Mouse (Mus musculus) heart, embryonic 10.5 days (tissue): ENCODE data around the gene B3gat1. TPM values are rescaled to one million over a fixed set of nuclear protein-coding genes. Genes with fewer than 3 reads are reported as not detected.
A peak's percentile ranks its signal among the peaks of the same experiment; 100 is the strongest.

Experiments used
- DNase-seq: peaks from one replicate; pipeline ENCODE4 v3.0.0-alpha.2; 2017; ENCODE audit warnings: low spot score
- H3K27ac ChIP-seq: fragments of 300-500 bp; sonication (generic); 2 replicates; pipeline ENCODE4 v1.5.1; 2016; ENCODE audit warnings: mild to moderate bottlenecking
- H3K27me3 ChIP-seq: fragments of 300-500 bp; sonication (generic); 2 replicates; pipeline ENCODE4 v1.6.1; 2016; ENCODE audit warnings: mild to moderate bottlenecking; ENCODE audit not compliant: poor library complexity, insufficient read depth, severe bottlenecking
- H3K36me3 ChIP-seq: fragments of 300-500 bp; sonication (generic); 2 replicates; pipeline ENCODE4 v1.6.1; 2016; ENCODE audit warnings: mild to moderate bottlenecking, moderate library complexity
- H3K4me1 ChIP-seq: fragments of 300-500 bp; sonication (generic); 2 replicates; pipeline ENCODE4 v1.6.1; 2016; ENCODE audit warnings: mild to moderate bottlenecking
- H3K4me3 ChIP-seq: fragments of 300-500 bp; sonication (generic); 2 replicates; pipeline ENCODE4 v1.5.1; 2016; ENCODE audit warnings: mild to moderate bottlenecking, moderate library complexity
- H3K9me3 ChIP-seq: fragments of 300-500 bp; sonication (generic); 2 replicates; pipeline ENCODE4 v1.6.1; 2016; ENCODE audit warnings: mild to moderate bottlenecking, moderate library complexity
- WGBS: fragments of 180-500 bp; shearing (Covaris S2); methylation state at CpG from one replicate; pipeline ENCODE4 v1.1.7; 2016; 5-methylcytosine and 5-hydroxymethylcytosine counted together
- polyA plus RNA-seq: library from polyadenylated mRNA; unstranded; fragments of >200 nt; fragmentation: Nextera tagmentation; extraction: Ambion mirVana; gene quantifications from 2 replicates; pipeline ENCODE4 v1.2.1, GENCODE M21; 2016

B3gat1 gene
- polyA plus RNA-seq, 1 experiment from 2014 or later: not detected

- Histone ChIP-seq H3K4me3 (no peak overlapping the region), H3K4me1 (no peaks in the 10 kb centered on the region), H3K27ac (no peak overlapping the region), H3K36me3 (no peaks in the 10 kb centered on the region), H3K27me3 (no peaks in the 10 kb centered on the region), H3K9me3 (no peaks in the 10 kb centered on the region)
- 85% methylated on average over 3 of the region's 3 CpGs for WGBS
- DNase-seq: no peak
These were observed 64.7 kb downstream of the B3gat1 start for GRCm38 (mm10) chr9:26798205-26798604.

DNA sequence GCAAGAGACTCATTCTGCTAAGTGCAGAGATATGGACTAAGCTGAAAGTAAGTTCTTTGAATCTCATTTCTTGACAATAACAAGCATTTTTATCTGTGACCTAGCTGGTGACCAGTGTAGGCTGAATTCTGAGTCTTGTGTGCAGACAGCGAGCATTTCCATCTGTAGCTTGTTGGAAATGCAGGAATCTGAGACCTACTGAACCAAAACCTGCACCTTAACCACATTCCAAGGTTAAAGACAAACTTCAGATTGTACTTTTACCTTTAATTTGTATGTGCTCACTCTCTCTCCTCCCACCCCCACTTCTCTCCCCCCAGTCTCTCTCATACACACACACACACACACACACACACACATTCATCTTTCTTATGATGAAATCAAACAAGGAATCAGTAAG lies 65.2 kb downstream of the B3gat1 start:
- H3K9me3 ChIP-seq: no peaks in the 10 kb centered on the region
- no peak for DNase-seq
- H3K27me3 ChIP-seq: no peaks in the 10 kb centered on the region
- no peak overlapping the region for H3K4me3 ChIP-seq
- H3K36me3 ChIP-seq: no peaks in the 10 kb centered on the region
- WGBS: 71% methylated on average over 1 of the region's 1 CpGs
- no peaks in the 10 kb centered on the region for H3K4me1 ChIP-seq
- no peak overlapping the region for H3K27ac ChIP-seq

DNA sequence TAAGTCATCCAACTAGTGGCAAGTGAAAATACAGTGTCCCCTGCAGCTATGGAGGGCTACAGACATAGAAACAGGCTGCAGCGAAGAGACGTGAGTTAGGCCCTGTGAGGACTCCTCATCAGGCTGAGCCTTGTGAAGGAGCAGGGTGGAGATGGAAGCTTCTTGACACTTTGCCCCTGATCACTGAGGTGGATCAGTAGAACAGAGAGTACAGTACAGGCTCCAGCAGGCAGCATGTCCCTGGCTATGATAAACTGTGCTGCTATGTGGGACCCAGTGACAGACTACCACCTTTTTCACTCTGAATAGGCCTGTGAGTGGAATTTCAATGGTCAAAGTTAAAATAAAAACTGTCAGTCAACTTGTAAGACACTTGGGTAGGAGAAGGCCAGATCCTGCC lies 66.8 kb downstream of the B3gat1 start:
- no peaks in the 10 kb centered on the region; the same call in 1 of the 2 replicates for H3K4me1 ChIP-seq
- H3K27me3 ChIP-seq: no peaks in the 10 kb centered on the region

GRCm38 (mm10) chr9:26804321-26804720 lies 70.8 kb downstream of the B3gat1 start:
- DNase-seq: no peak
- no peak overlapping the region for H3K27ac ChIP-seq
- no peaks in the 10 kb centered on the region for H3K9me3 ChIP-seq
- H3K4me3 ChIP-seq: no peak overlapping the region
- peaks cover 13% of the 10 kb centered on the region; the same call in 1 of the 2 replicates for H3K4me1 ChIP-seq
- no peaks in the 10 kb centered on the region for H3K27me3 ChIP-seq
- H3K36me3 ChIP-seq: no peaks in the 10 kb centered on the region

More for the DNA sequence above, 66.8 kb downstream of the B3gat1 start:
- no peaks in the 10 kb centered on the region for H3K36me3 ChIP-seq
- H3K9me3 ChIP-seq: no peaks in the 10 kb centered on the region
- 84% methylated on average over 2 of the region's 2 CpGs for WGBS
- H3K27ac ChIP-seq: no peak overlapping the region
- H3K4me3 ChIP-seq: no peak overlapping the region
- DNase-seq: no peak

DNA sequence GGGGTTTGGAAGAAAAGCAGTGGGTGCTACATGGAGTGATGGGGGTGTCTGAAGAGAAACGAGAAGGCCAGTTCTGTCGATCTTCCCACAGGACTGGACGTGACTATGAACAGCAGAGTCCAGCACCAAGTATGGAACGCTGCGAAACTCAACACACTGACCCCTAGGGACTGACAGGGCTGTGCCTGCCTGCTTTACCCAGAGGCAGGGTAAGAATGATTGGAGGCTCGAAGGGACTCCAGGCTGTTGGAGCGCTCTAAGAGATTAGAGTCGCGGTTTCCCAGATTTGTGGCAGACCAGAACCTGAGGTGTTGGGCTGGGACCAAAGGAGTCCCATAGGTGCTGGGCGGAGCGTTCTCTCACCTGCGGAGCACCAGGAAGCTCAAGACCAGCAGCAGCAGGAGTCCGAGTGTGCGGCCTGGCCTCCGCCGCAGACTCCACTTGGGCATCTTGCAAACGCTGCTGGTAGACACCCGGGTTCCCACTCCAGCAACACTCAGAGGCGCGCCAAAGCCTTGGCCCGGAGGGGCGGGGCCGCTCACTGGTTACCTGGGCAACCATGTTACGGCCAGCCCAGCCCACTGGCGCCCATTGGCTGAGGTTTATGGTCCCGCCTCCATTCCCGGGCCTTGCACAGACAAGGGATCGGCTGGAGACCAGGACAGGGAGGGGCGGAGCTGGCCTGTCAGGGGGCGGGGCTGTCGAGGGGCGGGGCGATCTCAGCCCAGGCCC lies 72.6 kb downstream of the B3gat1 start, which contains the start of gene Glb1l2:
Glb1l2 (minus strand) TSS at position 534 of the 732 bp plus-strand sequence.
- peak within 1 kb of the TSS; percentile 73 for H3K27ac ChIP-seq
- no peaks in the 10 kb centered on the region for H3K36me3 ChIP-seq
- H3K27me3 ChIP-seq: no peaks in the 10 kb centered on the region
- peak; percentile 97 for DNase-seq
- 1% methylated on average over 33 of the region's 33 CpGs for WGBS
- H3K4me3 ChIP-seq: peak within 1 kb of the TSS; percentile 65
- H3K9me3 ChIP-seq: no peaks in the 10 kb centered on the region
- H3K4me1 ChIP-seq: peaks cover 13% of the 10 kb centered on the region; the same call in 1 of the 2 replicates

DNA sequence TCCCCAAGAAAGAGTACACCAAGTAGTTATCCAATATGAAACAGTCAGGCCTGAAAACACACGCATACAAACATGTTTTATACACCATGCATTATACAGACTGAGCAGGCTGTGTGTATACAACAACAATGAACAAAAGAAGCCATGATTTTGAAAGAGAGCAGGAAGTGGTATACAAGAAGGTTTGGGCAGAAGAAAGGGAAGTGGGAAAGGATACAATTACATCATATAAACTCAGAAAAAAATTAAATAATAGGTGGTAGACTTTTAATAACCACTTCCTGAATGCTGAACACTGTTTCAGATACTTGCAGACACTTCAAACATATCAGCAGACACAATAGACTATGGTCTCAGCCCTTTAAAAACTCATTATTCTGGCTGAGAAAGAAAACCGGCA lies 75.2 kb downstream of the B3gat1 start:
- Histone ChIP-seq H3K4me1 (peaks cover 13% of the 10 kb centered on the region; the same call in 1 of the 2 replicates), H3K4me3 (no peak overlapping the region), H3K27me3 (no peaks in the 10 kb centered on the region), H3K9me3 (no peaks in the 10 kb centered on the region), H3K27ac (no peak overlapping the region), H3K36me3 (no peaks in the 10 kb centered on the region)
- DNase-seq: no peak
- WGBS: 74% methylated on average over 2 of the region's 2 CpGs

Other genes starting within 250 kb of the B3gat1 start
- gene Glb1l2, start 72.7 kb downstream of the B3gat1 start, polyA plus RNA-seq: 1.2 TPM in 2 replicates
- gene Glb1l3, start 127.2 kb downstream of the B3gat1 start, polyA plus RNA-seq: not detected in 2 replicates
- not detected in 2 replicates for gene Gm1110, start 189.4 kb downstream of the B3gat1 start, polyA plus RNA-seq